Mouse (Mus musculus) kidney, adult 2 months (tissue): ENCODE results near the gene Cbx3.

Source experiments
- CTCF ChIP-seq: fragments of 200-500 bp; conservative IDR thresholded peaks from 2 replicates; pipeline ENCODE4 v1.5.1; 2011; ENCODE audit warnings: low read depth, mild to moderate bottlenecking, control low read depth, low read length, moderate library complexity, mixed read lengths; ENCODE audit not compliant: insufficient read depth, insufficient read length
- POLR2A ChIP-seq: fragments of 200-500 bp; IDR thresholded peaks from one replicate; pipeline ENCODE4 v1.6.1; 2011; ENCODE audit warnings: low read depth, low read length, control low read depth

- no peak for TF ChIP-seq POLR2A
- TF ChIP-seq CTCF: no peak
These were observed 2.5 kb upstream of the Cbx3 start for GRCm38 (mm10) chr6:51467649-51468048.
